ENCODE assay signal across 7 mouse cellular contexts in the genomic region with DNA sequence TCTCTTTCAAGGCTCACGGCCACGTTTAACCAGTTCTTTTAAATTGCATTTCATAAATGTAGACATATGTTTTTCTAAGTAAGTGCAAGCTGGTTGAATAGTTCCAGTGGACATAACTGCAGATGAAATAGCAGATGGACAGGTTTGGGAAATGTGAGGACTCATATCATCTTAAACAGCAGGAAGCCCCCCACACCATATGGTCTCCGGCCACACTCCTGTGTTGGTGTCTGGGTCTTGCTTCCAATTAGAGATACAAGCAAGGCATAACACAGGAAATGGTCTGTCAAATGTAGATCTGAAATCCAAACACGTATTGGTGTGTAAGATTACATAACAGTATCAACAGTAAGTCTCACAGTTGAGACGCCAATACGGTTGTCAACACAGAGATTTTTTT.
"Had no signal": no experiment of that assay in that cellular context is flagged by ENCODE, and none has a peak within 500 bp of the region (broad histone marks: within the 10 kb centered on the region; RNA-seq: fewer than 3 reads in every experiment).

No protein-coding gene starts in this region.

- DNase-seq: kidney, postnatal 14 days; lung, adult 2 months; lung, postnatal 4 days; midbrain, embryonic 14.5 days; right cerebral cortex, adult 18-20 months; right cerebral cortex, postnatal 25 days; thymus, postnatal 4 days had no signal
